ENCODE assay signal across 25 mouse cellular contexts in the genomic region with DNA sequence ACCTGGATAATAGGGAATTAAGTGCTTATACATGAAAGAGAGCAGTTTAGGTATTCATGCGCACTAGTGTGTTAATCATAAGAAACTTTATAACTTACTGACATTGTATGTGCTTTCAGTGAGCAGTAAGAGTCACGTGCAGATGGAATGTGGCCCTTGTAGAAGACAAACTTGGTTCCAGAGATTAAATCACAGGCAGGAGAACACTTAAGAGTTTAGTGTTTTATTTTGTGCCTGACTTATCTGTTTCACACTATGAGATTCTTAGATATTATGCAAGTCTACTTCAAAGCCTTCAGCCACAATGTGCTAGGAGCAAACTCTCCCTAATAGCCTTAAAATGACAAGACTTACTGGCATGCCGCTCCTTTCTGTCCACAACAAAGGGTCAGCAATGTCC.
"Had no signal": no experiment of that assay in that cellular context is flagged by ENCODE, and none has a peak within 500 bp of the region (broad histone marks: within the 10 kb centered on the region; RNA-seq: fewer than 3 reads in every experiment).

No protein-coding gene starts in this region.

- ATAC-seq: forebrain, postnatal 0 days; hindbrain, postnatal 0 days; intestine, embryonic 16.5 days had no signal

- H3K27me3 ChIP-seq: heart, embryonic 13.5 days; heart, embryonic 15.5 days; hindbrain, embryonic 13.5 days; hindbrain, embryonic 15.5 days; kidney, embryonic 15.5 days; limb, embryonic 13.5 days had no signal

- DNase-seq: forebrain, postnatal 0 days; gastrocnemius, postnatal 14 days; gastrocnemius, postnatal 36 days; heart, adult 11 months; heart, adult 2 months; heart, postnatal 14 days; heart, postnatal 36 days; kidney, adult 11 months; kidney, adult 2 months; kidney, adult 9 months; kidney, postnatal 14 days; kidney, postnatal 36 days; layer of hippocampus, adult 9-11 months; layer of hippocampus, postnatal 36 days; left cerebral cortex, postnatal 4 days had no signal

- H3K4me2 ChIP-seq: heart, embryonic 11.5 days; heart, embryonic 13.5 days; heart, embryonic 15.5 days; hindbrain, embryonic 13.5 days; hindbrain, embryonic 15.5 days; kidney, embryonic 15.5 days; limb, embryonic 13.5 days had no signal

- H3K4me3 ChIP-seq: heart, adult 2 months; heart, embryonic 13.5 days; heart, embryonic 15.5 days; hindbrain, embryonic 13.5 days; hindbrain, embryonic 15.5 days; kidney, embryonic 15.5 days; limb, embryonic 13.5 days had no signal

- H3K9ac ChIP-seq: forebrain, postnatal 0 days; heart, embryonic 13.5 days; heart, embryonic 15.5 days; hindbrain, embryonic 13.5 days; hindbrain, embryonic 15.5 days; kidney, embryonic 15.5 days; limb, embryonic 13.5 days had no signal

- H3K27ac ChIP-seq: heart, adult 2 months; heart, embryonic 13.5 days; heart, embryonic 15.5 days; hindbrain, embryonic 13.5 days; hindbrain, embryonic 15.5 days; hindbrain, postnatal 0 days; kidney, embryonic 15.5 days; kidney, postnatal 0 days; limb, embryonic 13.5 days had no signal

- H3K9me3 ChIP-seq: heart, embryonic 13.5 days; heart, embryonic 15.5 days; hindbrain, embryonic 13.5 days; hindbrain, embryonic 15.5 days; kidney, embryonic 15.5 days; limb, embryonic 13.5 days had no signal

- H3K4me1 ChIP-seq: heart, embryonic 13.5 days; heart, embryonic 15.5 days; hindbrain, embryonic 13.5 days; hindbrain, embryonic 15.5 days; kidney, embryonic 15.5 days; limb, embryonic 13.5 days had no signal

- H3K36me3 ChIP-seq: heart, embryonic 13.5 days; heart, embryonic 15.5 days; hindbrain, embryonic 13.5 days; hindbrain, embryonic 15.5 days; kidney, embryonic 15.5 days; limb, embryonic 13.5 days had no signal
